Mouse (Mus musculus) cerebellum, adult 2 months (tissue): ENCODE results near the gene Dgkh. TPM values are rescaled to one million over a fixed set of nuclear protein-coding genes. Genes with fewer than 3 reads are reported as not detected.

Experiments
- DNase-seq, 2 experiments: peaks; one replicate each; pipeline ENCODE4 v3.0.0; 2021
- H3K27ac ChIP-seq: fragments of 200-500 bp; 2 replicates; pipeline ENCODE4 v1.5.1; 2012; ENCODE audit warnings: low read length, control low read depth, inconsistent platforms; ENCODE audit not compliant: insufficient read depth
- H3K27me3 ChIP-seq: fragments of 200-500 bp; 2 replicates; pipeline ENCODE4 v1.6.1; 2012; ENCODE audit warnings: inconsistent platforms, mild to moderate bottlenecking, low read length, moderate library complexity; ENCODE audit not compliant: control insufficient read depth, insufficient read depth
- H3K4me1 ChIP-seq: fragments of 200-500 bp; 2 replicates; pipeline ENCODE4 v1.6.1; 2011; ENCODE audit warnings: low read length; ENCODE audit not compliant: control insufficient read depth, insufficient read depth
- H3K4me3 ChIP-seq: fragments of 200-500 bp; replicated peaks from 2 replicates; pipeline ENCODE3; 2011; ENCODE audit warnings: mild to moderate bottlenecking, low read depth, low read length, control low read depth; ENCODE audit not compliant: insufficient read depth
- CTCF ChIP-seq: fragments of 200-500 bp; IDR thresholded peaks from 2 replicates; pipeline ENCODE4 v1.5.1; 2011; ENCODE audit warnings: low read depth, mild to moderate bottlenecking, control low read depth, low read length, moderate library complexity, borderline replicate concordance; ENCODE audit not compliant: insufficient read depth
- POLR2A ChIP-seq: fragments of 200-500 bp; IDR thresholded peaks from 2 replicates; pipeline ENCODE4 v1.6.1; 2011; ENCODE audit warnings: low read length, control low read depth, borderline replicate concordance; ENCODE audit not compliant: insufficient read depth
- WGBS: fragments of 180-500 bp; shearing (Covaris S2); methylation state at CpG from one replicate; pipeline ENCODE4 v1.1.7; 2018; 5-methylcytosine and 5-hydroxymethylcytosine counted together
- polyA plus RNA-seq: library from polyadenylated mRNA; depleted of rRNA; stranded (reverse); fragments of >200 nt; gene quantifications from 2 replicates; pipeline ENCODE4 v1.2.3, GENCODE M21; 2012

Dgkh gene
- polyA plus RNA-seq, 1 experiment = 8.9 TPM

DNA sequence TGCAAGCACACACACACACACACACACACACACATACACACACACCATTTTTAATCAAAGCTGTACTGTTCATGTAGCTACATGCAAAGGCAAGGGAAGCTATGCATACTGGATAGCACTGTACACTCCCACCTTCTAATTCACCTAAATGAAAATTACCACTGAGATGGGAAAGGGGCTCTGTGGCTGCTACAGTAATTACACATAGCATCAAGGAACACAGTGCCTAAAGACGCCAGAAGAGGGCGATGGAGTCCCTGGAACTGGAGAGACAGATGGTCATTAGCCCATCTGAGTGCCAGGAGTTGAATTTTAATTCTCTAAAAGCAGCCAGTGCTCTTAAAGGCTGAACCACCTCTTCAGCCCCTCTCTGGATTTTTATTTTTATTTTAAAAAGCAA lies 142.2 kb downstream of the Dgkh start:
- Histone ChIP-seq H3K4me3 (no peak overlapping the region), H3K27ac (no peak overlapping the region), H3K4me1 (no peaks in the 10 kb centered on the region), H3K27me3 (no peaks in the 10 kb centered on the region)
- TF ChIP-seq POLR2A (no peak), CTCF (peak; percentile 42; the same call in 1 of the 2 replicates)
- 8% methylated on average over 2 of the region's 2 CpGs for WGBS
- peak; percentile 27 to 30 for DNase-seq

DNA sequence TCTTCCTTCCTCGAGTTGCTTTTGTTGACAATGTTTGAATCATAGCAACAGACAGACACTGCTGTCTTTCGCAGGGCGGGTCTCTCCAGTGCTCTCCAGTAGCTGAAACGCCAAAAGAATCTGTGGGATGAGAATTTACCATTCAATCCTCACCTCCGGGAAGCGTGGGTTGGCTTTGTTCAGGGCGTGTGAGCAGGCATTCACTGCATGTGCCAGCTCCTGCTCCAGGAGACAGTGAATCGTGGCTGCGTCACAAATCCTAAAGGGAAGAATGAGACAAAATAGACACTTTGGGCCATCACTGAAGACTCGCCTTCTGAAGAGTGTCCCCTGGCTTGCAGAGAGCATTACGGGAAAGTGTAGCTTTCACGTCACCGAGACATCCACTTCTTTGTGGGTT lies 148.4 kb downstream of the Dgkh start:
- no peak overlapping the region for H3K27ac ChIP-seq
- H3K27me3 ChIP-seq = no peaks in the 10 kb centered on the region
- no peak for DNase-seq
- TF ChIP-seq POLR2A = no peak
- H3K4me1 ChIP-seq = no peaks in the 10 kb centered on the region
- H3K4me3 ChIP-seq = no peak overlapping the region
- WGBS = 79% methylated on average over 13 of the region's 13 CpGs

DNA sequence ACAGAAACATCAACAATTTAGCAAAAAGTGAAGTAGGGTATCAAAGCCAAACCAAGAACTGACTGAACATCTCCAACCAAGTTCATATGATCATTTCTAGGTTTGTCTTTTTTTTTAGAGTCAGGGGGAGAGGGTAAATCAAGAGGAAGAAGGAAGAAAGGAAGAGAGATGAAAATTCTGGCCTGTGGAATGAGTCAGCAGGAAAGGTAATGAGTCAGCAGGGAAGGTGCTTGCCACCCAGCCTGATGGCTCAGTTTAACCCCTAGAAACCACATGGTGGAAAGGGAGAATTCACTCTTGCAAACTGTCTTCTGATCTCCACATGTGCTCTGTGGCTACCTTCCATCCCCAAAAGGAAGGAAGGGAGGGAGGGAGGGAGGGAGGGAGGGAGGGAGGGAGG lies 149.4 kb downstream of the Dgkh start:
- no peaks in the 10 kb centered on the region for H3K4me1 ChIP-seq
- TF ChIP-seq CTCF (no peak), POLR2A (no peak)
- no peak overlapping the region for H3K4me3 ChIP-seq
- DNase-seq = no peak
- no peaks in the 10 kb centered on the region for H3K27me3 ChIP-seq
- no peak overlapping the region for H3K27ac ChIP-seq

- H3K4me1 ChIP-seq = no peaks in the 10 kb centered on the region
- no peak for DNase-seq
- H3K27me3 ChIP-seq = no peaks in the 10 kb centered on the region
- no peak for TF ChIP-seq POLR2A
- no peak for TF ChIP-seq CTCF
- no peak overlapping the region for H3K27ac ChIP-seq
- H3K4me3 ChIP-seq = no peak overlapping the region
- 72% methylated on average over 13 of the region's 13 CpGs for WGBS
Measured at GRCm38 (mm10) chr14:78575899-78576298, 156.7 kb downstream of the Dgkh start.

- no peak overlapping the region for H3K27ac ChIP-seq
- no peak for TF ChIP-seq POLR2A
- no peak for TF ChIP-seq CTCF
- H3K27me3 ChIP-seq = no peaks in the 10 kb centered on the region
- H3K4me1 ChIP-seq = no peaks in the 10 kb centered on the region
- 93% methylated on average over 5 of the region's 5 CpGs for WGBS
- no peak overlapping the region for H3K4me3 ChIP-seq
- DNase-seq = no peak
Measured at GRCm38 (mm10) chr14:78568410-78568809, 164.2 kb downstream of the Dgkh start.

GRCm38 (mm10) chr14:78566431-78566830 lies 166.1 kb downstream of the Dgkh start:
- Histone ChIP-seq H3K4me3 (no peak overlapping the region), H3K4me1 (no peaks in the 10 kb centered on the region), H3K27ac (no peak overlapping the region), H3K27me3 (no peaks in the 10 kb centered on the region)
- WGBS = 66% methylated on average over 4 of the region's 4 CpGs
- no peak for DNase-seq
- no peak for TF ChIP-seq POLR2A
- TF ChIP-seq CTCF = no peak

DNA sequence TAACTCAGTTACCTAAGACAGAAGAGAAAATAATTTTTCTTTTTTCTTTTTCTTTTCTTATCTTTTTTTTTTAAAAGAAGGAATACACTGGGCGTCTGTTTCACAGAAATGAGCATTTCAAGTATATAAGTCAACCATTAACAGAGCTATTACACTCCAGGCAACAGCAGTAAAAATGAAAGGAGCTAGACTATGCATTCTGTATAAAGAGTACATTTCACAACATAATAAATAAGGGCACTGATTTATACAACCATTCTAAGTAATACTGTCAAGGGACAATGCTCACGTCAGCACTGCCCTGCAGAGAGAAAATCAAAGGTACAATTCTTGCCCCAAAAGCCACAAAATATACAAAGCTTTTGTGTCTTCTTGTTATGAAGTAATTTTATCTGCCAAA lies 168.3 kb downstream of the Dgkh start:
- Histone ChIP-seq H3K4me3 (no peak overlapping the region), H3K27ac (no peak overlapping the region), H3K4me1 (no peaks in the 10 kb centered on the region), H3K27me3 (no peaks in the 10 kb centered on the region)
- TF ChIP-seq POLR2A (no peak), CTCF (no peak)
- no peak for DNase-seq
- WGBS = 92% methylated on average over 2 of the region's 2 CpGs

DNA sequence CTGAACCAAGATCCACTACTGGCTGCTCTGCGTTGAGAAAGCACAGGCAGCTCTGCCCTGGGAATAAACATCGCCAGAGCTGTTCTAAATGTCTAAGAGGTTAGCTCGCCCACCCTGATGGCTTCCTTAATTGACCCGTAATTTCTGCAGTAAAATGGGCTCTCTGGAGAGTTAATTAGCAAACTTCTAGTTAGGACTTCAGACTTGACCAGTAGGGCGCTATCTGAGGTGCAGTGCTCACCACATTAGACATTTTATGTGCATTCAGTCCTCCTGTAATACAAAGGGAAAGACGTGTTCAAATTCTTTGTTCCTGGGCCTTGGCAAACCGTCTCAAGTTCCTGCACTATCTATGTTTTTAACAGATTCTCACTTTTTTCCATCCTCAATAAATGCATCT lies 169.4 kb downstream of the Dgkh start:
- 90% methylated on average over 7 of the region's 7 CpGs for WGBS
- no peak for DNase-seq
- TF ChIP-seq CTCF = no peak
- no peak for TF ChIP-seq POLR2A
- Histone ChIP-seq H3K27ac (no peak overlapping the region), H3K4me3 (no peak overlapping the region), H3K27me3 (no peaks in the 10 kb centered on the region), H3K4me1 (no peaks in the 10 kb centered on the region)

DNA sequence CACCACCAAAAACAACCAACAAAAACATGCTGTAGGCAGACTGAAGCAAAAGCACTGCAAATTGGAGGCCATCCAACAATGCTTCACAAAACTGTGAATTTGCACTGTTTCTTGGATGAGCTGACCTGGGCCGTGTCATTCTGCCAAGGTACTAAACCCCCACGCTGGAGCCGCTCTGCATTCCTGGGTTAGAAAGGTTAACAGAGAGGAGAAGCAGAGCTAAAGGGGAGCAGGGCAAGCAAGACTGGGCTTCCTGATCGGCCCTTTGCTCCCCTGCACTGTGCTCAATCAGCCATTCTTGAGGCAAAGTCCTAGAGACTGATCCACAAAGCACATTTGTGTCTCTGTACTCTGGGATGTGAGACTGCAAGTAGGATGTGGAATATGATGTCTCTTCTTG lies 170.5 kb downstream of the Dgkh start:
- no peak for DNase-seq
- H3K27me3 ChIP-seq = no peaks in the 10 kb centered on the region
- 36% methylated on average over 4 of the region's 4 CpGs for WGBS
- no peaks in the 10 kb centered on the region for H3K4me1 ChIP-seq
- no peak for TF ChIP-seq POLR2A
- no peak for TF ChIP-seq CTCF
- H3K27ac ChIP-seq = no peak overlapping the region
- H3K4me3 ChIP-seq = no peak overlapping the region
